Mouse (Mus musculus): ENCODE measurements around the gene Olfr1368.
A peak's percentile ranks its signal among the peaks of the same experiment; 100 is the strongest.
"Not testable (repeated sequence)": the region's sequence is repeated elsewhere in the genome, so short reads cannot be mapped to it uniquely, and the experiment has no call there.

The Olfr1368 gene

DNA sequence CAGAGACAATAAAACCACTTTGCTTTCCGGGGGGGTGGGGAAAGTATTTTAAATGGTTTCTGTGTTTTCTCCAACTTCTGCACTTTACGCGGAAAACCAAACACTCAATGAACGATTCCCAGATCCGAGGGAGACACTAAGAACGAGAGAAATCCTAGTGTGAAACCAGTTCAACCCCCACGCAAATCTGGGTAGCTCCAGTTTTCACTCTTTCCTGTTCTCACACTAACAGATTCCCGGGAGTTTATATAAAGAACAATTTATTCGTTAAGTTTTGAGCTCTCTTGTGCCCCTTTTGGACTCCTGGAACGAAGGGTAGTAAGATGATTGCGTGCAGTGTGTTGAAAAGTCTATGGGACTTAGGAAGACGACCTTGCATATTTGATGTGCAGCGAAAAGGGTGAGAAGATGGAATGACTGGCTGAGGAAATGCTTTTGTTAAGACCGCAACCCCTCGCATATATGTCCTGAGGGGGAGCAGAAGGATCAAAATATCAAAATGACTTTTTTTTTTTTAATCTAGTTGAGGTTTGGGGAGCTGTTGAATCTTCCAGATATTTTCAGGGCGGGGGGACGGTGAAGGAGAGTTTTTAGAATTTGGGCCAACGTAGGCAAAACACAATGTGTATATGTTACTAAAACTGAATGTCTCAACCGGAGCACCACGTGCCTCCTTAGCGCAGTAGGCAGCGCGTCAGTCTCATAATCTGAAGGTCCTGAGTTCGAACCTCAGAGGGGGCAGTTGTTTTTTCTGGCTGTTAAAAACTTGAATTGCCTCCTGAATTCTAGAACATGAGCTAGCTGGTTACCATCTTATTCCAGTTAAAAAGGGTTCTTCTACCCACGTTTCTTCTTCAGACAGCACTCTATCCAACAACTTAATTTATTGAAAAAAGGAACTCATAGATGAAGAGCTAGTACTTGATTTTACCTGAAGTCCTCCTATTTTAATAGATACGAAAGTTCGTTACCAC lies 21.6 kb upstream of the Olfr1368 start:
- DNase-seq, result peak; percentile 78

DNA sequence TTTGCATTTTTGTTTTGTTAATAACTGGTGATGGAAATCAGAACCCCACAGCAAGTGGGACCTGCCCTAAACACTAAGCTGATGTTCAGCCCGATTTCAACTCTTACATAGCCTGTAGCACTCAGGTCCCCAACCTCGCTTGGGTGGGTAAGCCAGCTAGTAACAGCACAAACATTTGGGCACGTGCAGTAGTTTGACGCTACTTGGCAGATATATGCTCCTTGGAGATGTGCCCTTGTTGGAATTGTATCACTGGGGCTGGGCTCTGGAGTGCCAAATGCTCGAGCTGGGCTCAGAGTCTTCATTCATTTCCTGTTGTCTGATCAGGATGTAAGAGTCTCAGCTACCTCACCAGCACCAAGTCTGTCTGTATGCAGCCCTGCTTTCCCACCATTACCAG lies 16.9 kb upstream of the Olfr1368 start:
- no peak for DNase-seq

DNA sequence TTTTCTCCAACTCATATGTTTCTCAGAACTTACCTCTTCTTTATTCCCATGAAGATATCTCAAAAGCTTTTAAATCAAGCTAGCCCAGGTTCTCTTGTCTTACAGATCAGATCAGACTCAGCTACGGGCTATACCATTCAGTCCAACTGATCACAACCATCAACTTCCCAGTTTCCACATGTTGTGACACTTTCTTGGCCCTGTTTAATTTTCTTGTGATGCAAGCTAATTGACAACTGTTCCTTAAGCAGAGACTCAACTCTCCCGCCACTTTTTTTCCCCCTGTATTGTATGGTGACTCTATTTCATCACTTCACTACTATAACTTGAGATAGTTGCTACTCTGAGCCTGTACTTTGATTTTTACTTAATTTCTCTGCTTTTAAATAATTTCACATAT lies 15.9 kb upstream of the Olfr1368 start:
- no peak for DNase-seq

GRCm38 (mm10) chr13:21160657-21161590 lies 15.3 kb upstream of the Olfr1368 start:
- DNase-seq, result peak; percentile 84

DNA sequence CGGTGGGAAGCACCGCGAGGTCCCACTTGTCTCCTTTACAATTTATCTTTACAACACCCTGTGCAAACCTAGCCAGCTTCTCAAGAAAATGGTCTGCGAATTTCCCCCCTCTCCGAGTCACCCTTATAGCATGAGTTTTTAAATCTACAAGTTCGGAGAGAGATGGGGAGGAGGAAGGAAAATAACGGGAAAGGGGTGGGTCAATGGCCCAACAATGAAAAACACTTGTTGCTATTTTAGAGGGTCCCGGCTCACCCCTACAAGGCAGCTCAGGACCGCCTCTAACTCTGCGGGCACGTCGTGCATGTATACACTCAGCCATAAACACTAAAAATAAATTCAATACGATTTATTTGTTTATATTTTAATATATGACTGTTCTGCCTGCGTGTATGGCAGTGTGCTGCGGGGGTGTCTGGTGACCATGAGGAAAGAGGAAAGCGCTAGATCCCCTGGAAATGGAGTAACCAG lies 14.4 kb upstream of the Olfr1368 start:
- peak; percentile 28 for DNase-seq

GRCm38 (mm10) chr13:21159475-21159819 lies 13.8 kb upstream of the Olfr1368 start:
- no peak for DNase-seq

DNA sequence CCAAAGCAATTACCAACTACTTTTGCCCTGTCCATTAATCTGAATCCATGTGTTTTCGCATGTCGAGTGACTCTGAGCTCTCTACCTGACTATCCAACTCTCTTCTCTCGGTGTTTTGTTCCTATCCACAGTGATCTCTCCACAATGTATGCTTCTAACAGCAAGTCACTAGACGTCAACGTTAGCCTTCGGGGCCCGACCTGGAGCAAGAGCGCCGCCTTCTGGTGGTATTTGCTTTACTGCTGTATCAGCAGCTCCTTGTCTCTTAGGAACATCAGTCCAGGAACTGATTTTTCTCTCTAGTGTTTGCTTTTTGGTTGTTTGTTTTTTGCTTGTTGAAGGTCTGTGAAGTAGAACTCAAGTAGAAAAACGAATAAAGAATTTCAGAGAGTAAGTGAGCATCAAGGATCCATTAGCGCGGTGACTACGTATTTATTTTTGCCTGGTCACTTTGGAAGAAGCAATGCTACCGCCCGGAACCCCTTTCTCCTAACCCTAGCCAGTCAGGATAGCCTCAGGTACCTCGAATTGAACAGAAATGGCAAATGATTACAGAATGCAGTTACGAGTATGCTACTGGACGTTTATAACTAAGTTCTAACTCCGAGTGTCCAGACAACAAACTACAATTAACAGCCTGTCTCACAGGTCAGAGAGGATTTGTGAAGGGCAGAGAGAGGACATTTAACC lies 13.3 kb upstream of the Olfr1368 start:
- peak; percentile 82 for DNase-seq

DNA sequence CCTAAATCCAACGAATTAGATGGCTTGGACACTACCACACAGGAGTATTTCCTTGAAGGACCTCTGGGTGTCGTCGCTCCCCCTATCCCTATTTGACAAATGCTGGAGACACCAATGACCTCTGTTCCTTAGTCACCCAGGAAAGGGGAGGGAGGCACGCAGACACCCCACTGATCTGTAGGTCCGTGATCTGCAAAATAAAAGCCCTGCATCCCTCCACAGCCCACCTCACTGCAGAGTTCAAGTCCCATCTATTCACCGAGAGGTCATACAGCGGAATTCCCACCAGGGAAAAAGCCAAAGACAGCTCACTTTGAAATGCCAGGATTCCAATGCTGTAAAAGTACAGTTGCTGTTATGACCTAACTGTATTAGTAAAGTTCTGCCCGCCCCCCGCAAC lies 12.4 kb upstream of the Olfr1368 start:
- DNase-seq, result no peak

DNA sequence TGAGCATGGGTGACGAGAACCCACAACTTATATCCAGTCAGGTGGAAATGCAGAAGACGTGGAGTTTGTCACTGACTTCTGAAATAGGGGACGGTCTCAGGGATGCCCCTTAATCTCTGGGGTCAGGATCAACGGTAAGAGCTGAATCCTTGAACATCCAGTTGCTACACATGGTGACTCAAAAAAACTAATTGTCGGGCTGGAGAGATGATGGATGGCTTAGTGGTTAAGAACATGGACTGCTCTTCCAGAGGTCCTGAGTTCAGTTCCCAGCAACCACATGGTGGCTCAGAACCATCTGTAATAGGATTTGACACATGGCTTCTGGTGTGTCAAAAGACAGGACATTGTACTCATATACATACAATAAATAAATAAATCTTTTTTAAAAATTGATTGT lies 10.2 kb upstream of the Olfr1368 start:
- DNase-seq, result no peak

DNA sequence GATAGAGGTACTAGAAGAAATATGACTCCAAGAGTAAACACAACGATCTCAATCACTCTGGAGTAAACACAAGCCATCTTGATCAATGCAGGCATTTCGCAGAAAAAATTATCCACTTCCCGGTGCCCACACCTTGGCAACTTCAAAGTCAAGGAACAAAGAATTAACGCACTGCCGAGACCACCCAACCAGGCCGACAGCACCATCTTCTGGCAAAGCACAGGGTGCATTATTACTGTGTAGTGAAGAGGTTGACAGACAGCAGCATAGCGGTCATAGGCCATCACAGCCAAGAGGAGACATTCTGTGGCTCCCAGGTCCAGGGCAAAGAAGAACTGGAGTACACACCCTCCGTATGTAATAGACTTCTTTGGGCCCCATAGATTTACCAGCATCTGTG lies 3.2 kb downstream of the Olfr1368 start:
- DNase-seq, result no peak

GRCm38 (mm10) chr13:21129339-21129738 lies 16.3 kb downstream of the Olfr1368 start, which contains the start of gene Olfr263:
Olfr263 (plus strand) TSS chr13:21129639.
- not testable (repeated sequence) for DNase-seq

- no peak for DNase-seq
These were observed 31.5 kb downstream of the Olfr1368 start for GRCm38 (mm10) chr13:21114121-21114520.

DNA sequence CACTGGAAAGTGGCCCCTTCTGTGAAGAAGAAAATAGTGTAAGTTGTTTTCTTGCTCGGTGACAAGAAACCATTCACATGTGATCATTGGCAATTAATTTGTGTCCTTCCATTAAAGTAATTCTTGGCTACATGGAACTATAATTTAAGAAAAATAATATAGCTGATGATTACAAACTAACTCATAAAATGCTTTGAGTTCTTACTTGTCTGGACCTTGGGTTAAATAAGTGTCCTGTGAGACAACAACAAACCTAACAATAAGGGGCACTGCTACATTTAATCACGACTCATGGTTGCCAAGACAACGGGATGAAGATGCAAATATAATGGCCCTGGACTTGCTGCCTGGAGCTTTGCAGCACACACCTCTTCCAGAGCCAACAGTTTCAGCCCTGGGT lies 34.5 kb downstream of the Olfr1368 start, which contains the start of gene Olfr1369-ps1:
TSS of gene Olfr1369-ps1 (plus strand) at position 301 of the 400 bp plus-strand sequence.
- not testable (repeated sequence) for DNase-seq

DNA sequence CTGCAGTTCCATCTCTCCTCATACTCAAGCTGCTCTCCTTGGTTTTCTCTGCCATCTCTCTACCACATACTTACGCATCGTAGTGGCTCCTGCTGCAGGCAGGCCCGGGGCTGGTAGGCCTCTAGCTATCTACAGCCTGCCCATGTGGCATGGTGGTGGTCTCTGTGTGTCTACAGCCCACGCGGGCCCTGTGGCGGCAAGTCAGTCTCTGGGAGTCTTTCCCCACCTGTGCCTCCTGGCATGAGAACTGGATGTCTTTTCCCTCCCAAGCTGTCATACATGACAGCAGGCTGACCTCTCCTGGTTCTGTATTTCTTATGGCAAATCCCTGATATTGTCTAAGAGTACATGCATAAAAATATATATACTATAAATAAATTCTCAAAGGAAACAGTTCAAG lies 35.2 kb downstream of the Olfr1368 start:
- no peak for DNase-seq

DNA sequence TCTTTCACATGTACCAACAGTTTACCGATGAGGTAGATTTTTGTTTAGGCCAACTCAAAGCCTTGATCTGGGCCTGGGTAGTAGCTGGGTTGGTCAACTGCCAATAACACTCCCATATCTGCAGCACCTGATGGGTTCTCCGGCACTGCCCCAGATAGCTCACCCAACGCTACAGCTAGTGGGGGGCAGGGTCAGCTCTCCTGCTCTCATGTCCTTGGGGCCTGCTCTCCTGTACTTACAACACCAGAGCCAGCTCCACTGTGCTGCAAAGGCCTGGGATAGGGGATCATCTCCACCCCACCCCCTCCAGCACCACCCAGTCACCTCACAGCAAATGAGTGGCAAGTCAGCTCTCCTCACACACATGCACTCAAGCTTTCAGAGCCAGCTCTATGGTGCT lies 35.9 kb downstream of the Olfr1368 start:
- no peak for DNase-seq
